Mouse (Mus musculus) adrenal gland, adult (tissue): ENCODE results near the gene Omg.

ENCODE experiments used
- DNase-seq, 2 experiments: peaks; one replicate each; pipeline ENCODE4 v3.0.0; 2022 to 2023; ENCODE audit warnings: low spot score in 1 of 2; ENCODE audit not compliant: inconsistent age in 2 of 2

Omg gene

DNA sequence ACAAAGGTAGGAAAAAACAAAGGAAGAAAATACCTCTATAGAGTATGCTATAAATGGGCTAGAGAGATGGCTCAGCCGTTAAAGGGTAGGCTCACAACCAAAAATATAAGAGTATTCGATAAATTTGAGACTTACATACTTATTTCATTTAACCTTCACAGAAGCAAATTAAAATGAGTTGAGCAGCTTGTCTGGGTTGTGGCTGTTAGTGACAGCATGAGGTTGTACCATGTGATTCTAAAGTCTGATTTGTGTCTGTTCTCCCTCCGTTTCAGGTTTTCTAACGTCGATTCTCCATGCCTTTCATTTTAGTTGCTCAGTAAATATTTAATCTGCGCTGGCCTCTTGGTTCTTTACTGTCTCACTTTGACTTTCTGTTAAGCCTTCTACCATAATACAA lies 15.4 kb upstream of the Omg start:
- no peak for DNase-seq

DNA sequence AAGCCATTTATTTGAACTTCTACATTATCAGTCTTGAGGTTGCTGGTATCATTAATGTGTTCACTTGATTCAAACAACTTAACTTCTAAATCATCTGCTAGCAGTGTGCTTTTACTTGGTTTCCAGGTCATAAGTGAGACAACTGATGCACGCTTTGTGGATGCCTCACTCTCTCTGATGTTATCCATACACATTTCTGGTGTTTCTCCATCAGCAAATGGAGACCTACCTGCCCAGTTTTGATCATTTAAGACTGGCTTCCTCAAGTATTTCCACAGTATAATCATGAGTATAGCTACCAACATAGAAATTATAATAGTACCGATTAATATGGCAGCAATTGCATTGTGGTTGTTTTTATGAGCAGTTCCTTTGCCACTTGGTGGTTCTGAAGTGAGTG lies 11.9 kb upstream of the Omg start:
- DNase-seq = no peak

DNA sequence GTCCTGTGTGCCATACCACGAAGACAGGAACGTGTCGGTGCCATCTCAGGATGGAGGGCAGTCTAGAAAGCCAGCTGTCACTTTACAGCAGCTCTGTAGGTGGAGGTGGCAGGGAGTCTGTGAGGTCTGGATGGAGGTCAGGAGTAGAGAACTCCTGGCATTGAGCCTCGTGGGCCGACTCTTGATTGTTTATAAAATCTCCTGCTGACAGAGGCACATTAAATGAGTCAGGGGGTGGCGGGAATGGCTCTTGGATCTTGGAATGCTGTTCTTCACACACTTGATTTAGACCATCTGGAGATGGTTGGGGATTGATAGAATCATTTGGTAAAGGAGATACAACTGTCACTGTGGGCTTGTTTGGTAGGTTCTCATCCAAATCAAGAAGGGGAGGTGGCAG lies 11.4 kb upstream of the Omg start:
- DNase-seq = no peak

DNA sequence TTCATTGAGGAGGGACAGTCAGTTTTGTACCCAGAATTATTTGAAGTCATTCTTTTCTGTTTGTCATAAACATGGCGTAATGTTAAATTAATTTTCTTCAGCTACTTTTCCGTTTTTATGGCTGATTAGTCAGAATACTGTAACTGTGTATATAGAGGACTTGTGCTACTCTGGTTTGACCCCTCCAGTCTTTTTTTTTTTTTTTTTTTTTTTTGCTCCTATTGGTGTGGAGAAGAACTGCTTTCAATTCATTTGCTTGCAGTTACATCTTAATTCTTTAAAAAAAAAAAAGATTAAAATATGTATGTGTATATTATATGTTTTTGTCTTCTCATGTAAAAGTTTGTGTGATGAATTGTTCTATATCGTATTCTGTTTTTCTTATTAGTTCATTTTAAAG lies 8.1 kb upstream of the Omg start:
- DNase-seq = no peak

DNA sequence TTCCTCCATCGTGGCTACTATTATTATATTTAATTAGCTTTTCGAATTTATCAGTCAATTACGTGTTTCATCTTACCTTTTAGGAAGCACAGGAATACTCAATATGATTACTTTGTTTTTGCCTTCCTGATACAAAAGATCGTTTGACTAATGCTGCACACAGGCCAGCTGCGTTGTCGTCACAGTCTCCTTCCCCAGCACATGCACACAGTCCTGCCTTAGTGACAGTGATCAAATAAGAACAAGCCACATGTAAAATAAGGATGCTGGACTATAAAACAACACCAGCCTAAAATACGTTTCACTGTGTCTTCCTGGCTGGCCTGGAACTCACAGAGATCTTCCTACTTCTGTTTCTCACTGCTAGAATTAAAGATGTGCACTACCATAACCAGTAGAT lies 622 bp upstream of the Omg start:
- no peak for DNase-seq

DNA sequence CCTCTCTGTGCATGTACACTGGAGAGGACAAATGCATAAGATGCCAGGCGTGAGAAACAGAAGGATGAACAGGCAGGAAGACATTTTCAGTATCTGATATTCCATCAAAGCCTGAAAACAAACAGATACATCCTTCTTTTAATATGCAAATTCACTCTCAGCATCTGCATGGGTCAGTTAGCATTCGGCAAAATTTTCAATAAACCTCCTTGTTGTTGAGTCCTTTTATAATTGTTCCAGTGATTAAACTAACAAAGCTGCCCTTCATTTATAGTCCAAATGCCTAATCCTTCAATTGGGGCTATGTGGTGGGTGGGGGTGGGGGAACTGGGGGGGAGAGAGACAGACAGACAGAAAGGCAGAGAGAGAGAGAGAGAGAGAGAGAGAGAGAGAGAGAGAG lies 967 bp downstream of the Omg start:
- no peak for DNase-seq

DNA sequence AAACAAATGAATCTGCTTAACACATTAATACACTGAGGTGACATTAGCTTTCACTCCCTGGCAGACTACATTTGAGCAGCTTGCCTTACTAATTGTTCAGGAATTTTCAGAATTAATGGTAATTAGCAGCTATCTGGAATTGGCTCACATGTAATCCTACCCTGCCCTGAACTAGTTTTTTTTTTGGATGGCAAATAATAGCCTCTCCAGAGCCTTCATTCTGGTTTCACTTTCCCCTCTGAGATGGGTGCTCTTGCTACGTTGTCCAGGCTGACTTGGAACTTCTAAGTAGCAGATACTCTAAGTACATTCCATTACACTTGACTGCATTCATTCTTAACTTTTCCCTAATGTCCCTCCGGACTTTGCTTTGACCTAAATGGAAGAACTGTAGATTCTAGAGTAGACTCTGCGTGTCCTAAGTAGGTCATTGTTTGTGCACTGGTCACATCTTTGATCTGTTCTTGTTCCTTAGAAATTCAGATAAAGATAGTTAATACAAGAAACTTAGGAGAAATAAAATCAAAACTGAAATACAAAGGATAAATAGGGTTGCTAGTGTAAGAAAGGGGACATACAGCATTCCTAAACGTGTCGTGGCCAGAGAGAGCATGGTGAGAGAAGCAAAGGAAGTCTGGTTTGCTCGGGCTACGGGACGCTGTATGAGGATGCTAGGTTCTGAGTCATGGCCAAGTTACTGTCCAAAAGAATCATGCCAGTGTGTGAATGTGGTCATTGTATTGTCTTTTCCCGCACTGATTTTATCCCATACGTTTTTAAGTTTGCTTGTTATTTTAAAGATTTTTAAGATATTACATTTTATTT lies 8.7 kb downstream of the Omg start:
- peak in 1 of 2 experiments; percentile 36 for DNase-seq

DNA sequence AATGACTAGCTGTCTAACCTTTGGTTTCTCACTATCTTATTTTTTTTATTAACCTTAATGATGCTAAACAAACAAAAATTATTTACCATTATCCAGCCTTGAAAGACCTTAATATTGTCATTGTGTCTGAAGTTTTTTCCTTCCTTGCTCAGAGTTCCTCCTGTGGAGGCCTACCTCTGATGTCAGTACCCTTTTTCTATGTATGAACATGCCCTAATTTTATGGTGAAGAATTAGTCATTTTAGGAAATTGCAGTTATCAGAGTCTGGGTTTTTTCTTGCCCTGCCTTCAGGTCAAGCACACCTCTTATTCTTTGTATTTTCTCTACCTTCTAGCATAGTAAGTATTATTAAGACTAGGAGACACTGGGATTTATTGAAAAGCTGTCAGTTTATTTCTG lies 19.2 kb downstream of the Omg start:
- no peak for DNase-seq

DNA sequence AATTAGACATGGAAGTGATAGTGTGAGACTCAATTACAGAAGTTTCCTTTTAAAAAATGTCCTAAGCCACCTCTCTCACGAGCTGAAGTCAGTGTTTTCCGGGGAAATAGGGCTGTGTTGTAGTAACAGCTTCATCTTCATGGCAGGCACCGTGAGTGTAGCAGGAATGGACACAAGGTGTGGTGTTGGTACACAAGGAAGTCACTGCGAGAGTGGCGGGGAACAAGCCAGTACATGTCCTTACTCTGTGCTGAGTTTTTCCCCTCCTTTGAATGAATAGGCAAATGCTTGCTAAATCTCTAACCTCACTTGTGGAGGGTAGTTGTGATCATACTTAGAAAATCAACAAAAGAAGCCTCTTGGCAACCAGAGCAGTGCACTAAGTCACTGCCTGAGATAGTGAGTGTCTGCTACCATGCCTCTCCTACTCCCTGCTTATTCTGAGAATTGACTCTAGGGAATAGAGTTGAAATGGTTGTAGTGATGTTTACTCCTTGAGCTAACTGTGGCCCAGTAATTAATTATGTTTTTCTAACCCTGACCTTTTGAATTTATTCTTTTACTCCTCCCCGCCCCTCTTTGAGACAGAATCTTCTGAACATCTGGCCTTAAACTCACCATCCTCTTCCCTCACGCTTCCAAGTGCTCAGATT lies 19.9 kb downstream of the Omg start:
- peak in 1 of 2 experiments; percentile 52 for DNase-seq

DNA sequence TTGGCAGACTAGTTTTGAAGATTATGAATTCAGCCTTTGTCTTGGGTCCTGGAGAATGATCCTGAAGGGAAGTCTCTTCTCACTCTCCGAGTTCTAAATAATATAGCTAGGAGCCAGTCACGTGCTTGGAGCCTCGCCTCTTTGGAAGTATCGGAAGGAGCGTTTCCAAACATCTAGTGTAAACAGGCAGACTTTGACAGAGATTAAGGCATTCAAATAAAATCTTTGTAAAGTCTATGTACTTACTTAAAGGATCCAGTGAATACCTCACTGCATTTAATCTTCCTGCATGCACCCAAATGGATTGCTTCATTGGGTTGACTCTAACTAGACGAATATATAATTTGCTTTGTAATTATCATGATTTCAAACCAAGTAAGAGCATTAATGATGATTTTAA lies 20.5 kb downstream of the Omg start:
- no peak for DNase-seq

DNA sequence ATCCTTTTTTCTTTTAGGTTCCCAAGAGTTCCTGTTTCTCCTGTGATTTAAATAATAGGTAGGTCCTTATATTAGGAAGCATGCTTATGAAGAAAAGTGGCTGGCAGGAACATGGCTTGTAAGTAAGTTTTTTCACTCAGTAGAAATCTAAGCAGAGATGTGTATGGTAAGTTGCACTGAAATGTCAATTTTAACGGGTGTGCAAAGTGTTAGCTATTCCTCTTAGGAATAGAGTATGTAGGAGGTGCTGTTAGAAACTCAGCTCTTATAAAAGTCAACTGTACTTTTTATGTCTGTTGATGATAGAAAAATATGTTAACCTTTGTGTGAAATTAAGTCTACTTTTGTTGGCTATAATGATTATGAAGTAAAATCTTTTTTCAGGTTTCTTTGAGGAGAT lies 35.8 kb downstream of the Omg start:
- no peak for DNase-seq

DNA sequence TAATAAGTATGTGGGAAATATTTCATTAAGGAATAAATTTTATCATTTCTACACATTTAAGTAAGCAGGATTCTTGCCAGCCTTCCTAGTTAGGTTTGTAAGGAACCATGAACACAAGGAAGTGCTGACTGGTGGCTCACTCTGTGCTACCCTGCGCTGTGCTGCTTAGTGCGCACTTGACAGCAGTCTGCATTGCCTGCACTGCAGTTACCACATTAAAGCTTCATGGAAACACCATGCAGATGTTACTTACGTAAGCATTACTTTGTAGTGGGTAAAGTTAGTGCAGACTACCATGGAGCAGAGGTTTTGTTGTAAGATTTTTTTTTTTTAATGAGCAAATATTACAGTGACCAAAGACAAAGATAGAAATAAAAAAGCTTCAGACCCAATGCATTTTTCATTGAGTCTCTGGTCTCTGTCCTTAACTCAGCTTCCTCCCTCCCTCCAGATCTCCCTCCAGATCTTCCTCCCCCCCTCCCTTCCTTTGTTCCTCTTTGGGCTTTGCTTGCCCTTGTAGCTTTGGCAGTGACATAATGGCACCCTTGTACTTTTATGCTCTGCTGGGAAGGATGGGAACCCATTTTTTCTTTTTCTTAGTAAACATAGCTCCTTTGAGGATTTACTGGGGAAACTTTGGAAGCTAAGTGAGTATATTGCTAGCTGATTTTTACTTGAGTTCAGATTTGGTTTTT lies 43.0 kb downstream of the Omg start:
- DNase-seq = no peak

DNA sequence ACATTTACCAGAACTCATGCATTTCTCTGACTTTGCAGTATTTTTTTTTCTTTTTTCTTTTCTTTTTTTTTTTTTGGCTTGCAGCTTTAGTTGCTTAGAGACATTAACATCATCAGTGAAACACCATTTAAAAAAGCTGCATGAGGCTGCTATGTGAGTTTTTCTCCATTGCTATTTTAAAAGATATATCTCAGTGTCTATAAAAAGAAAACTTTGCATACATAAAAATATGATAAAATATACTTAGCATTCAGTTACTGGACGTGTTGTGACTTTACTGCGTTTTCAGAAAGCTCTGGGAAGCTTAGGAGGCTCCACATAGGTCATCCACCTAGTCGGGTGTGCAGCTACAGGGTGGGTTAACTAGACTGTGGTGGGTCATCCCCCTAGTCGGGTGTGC lies 44.0 kb downstream of the Omg start:
- no peak for DNase-seq

DNA sequence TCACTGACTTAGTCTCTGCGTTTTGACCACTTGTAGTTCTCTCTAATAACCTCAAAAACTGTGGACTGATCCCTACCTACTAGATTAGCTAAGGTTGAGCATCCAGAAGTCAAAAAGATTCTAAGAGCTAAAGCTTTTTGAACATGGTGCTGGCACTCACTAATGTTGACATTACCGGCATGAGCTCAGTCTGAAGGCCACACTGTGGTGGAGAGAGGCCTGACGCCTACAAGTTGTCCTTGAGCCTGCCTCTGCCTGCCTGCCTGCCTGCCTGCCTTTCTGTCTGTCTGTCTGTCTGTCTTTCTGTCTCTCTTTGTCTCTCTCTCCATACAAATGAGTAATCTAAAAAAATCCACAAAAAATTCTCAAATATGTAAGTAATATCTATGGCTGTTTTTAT lies 46.0 kb downstream of the Omg start:
- peak; percentile 75 to 82 for DNase-seq

DNA sequence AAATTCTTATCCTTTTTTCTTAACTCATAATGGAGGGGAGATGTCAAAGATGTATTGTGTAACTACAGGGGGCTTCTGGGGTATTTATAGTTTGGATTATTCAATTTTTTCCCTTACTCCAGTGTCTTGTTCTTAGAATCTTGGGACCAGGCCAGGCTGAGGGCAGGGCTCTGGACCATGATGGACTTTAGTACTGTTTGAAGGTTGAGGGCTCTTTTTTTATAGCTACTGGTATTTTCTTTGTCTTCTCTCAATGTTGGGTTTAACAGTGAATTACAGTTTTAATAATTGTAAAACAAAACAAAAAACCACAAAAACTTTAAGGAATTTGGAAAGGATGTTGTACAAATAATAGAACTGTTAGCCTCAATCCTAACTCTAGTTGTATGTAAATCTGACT lies 50.9 kb downstream of the Omg start:
- no peak for DNase-seq
